Mouse (Mus musculus) intestine, postnatal 0 days (tissue): Measurements from ENCODE around the gene C6. TPM values are rescaled to one million over a fixed set of nuclear protein-coding genes. Genes with fewer than 3 reads are reported as not detected.

Experiments used
- ATAC-seq: fragments of 200-750 bp; cut with Nextera tagmentation; 2 replicates; pipeline ENCODE4 v1.8.0; 2017; ENCODE audit warnings: mild to moderate bottlenecking, moderate TSS enrichment, moderate library complexity
- H3K27ac ChIP-seq: fragments of 300-500 bp; sonication (generic); 2 replicates; pipeline ENCODE4 v1.5.1; 2014; ENCODE audit warnings: mild to moderate bottlenecking, low read depth, low read length, moderate library complexity
- H3K27me3 ChIP-seq: fragments of 300-500 bp; sonication (generic); replicated peaks from 2 replicates; pipeline ENCODE4 v1.6.1; 2014; ENCODE audit warnings: low read length, mixed read lengths; ENCODE audit not compliant: control insufficient read depth, insufficient read depth
- H3K36me3 ChIP-seq: fragments of 300-500 bp; sonication (generic); 2 replicates; pipeline ENCODE4 v1.6.1; 2014; ENCODE audit warnings: mild to moderate bottlenecking, moderate library complexity; ENCODE audit not compliant: control insufficient read depth, insufficient read depth
- H3K4me1 ChIP-seq: fragments of 300-500 bp; sonication (generic); replicated peaks from 2 replicates; pipeline ENCODE4 v1.6.1; 2014; ENCODE audit warnings: antibody characterized with exemption, low read length, mixed read lengths; ENCODE audit not compliant: control insufficient read depth, insufficient read depth
- H3K4me2 ChIP-seq: fragments of 300-500 bp; sonication (generic); replicated peaks from 2 replicates; pipeline ENCODE4 v1.6.1; 2014; ENCODE audit warnings: low read depth, mild to moderate bottlenecking, moderate library complexity
- H3K4me3 ChIP-seq: fragments of 300-500 bp; sonication (generic); 2 replicates; pipeline ENCODE4 v1.5.1; 2014; ENCODE audit warnings: low read depth, low read length
- H3K9ac ChIP-seq: fragments of 300-500 bp; sonication (generic); 2 replicates; pipeline ENCODE4 v1.6.1; 2014; ENCODE audit warnings: mild to moderate bottlenecking, low read depth, low read length
- H3K9me3 ChIP-seq: fragments of 300-500 bp; sonication (generic); 2 replicates; pipeline ENCODE4 v1.6.1; 2016; ENCODE audit warnings: mixed run types; ENCODE audit not compliant: control insufficient read depth
- CTCF ChIP-seq: sonication (generic); IDR thresholded peaks from 2 replicates; pipeline ENCODE4 v1.5.1; 2016; ENCODE audit warnings: low read depth, mild to moderate bottlenecking, control low read depth, antibody characterized with exemption, moderate library complexity
- WGBS: fragments of 180-500 bp; shearing (Covaris S2); extraction: QIAGEN DNeasy Blood & Tissue Kit; methylation state at CpG from one replicate; pipeline ENCODE4 v1.1.7; 2014; 5-methylcytosine and 5-hydroxymethylcytosine counted together
- polyA plus RNA-seq: library from polyadenylated mRNA; unstranded; fragments of >200 nt; fragmentation: Nextera tagmentation; extraction: Ambion mirVana; gene quantifications from 2 replicates; pipeline ENCODE4 v1.2.1, GENCODE M21; 2015

Gene C6
- polyA plus RNA-seq, 1 experiment from 2014 or later: 1.1 TPM

GRCm38 (mm10) chr15:4796861-4797260 lies 69.9 kb downstream of the C6 start:
- Histone ChIP-seq H3K4me3 (no peak overlapping the region), H3K27me3 (no peaks in the 10 kb centered on the region), H3K4me2 (no peak overlapping the region), H3K9me3 (no peaks in the 10 kb centered on the region), H3K9ac (no peak overlapping the region), H3K4me1 (no peaks in the 10 kb centered on the region), H3K27ac (no peak overlapping the region), H3K36me3 (no peaks in the 10 kb centered on the region)
- ATAC-seq: no peak
- no peak for TF ChIP-seq CTCF
- 46% methylated on average over 4 of the region's 4 CpGs for WGBS

- H3K4me2 ChIP-seq: no peak overlapping the region
- no peaks in the 10 kb centered on the region for H3K9me3 ChIP-seq
- no peaks in the 10 kb centered on the region for H3K4me1 ChIP-seq
- WGBS: 71% methylated on average over 2 of the region's 2 CpGs
- H3K36me3 ChIP-seq: no peaks in the 10 kb centered on the region
- TF ChIP-seq CTCF: no peak
- no peak overlapping the region for H3K4me3 ChIP-seq
- H3K27me3 ChIP-seq: no peaks in the 10 kb centered on the region
- ATAC-seq: no peak
- H3K27ac ChIP-seq: no peak overlapping the region
- no peak overlapping the region for H3K9ac ChIP-seq
Observed at GRCm38 (mm10) chr15:4804256-4804655, 77.3 kb downstream of the C6 start.

GRCm38 (mm10) chr15:4808131-4808530 lies 81.2 kb downstream of the C6 start:
- 68% methylated on average over 5 of the region's 5 CpGs for WGBS
- no peaks in the 10 kb centered on the region for H3K4me1 ChIP-seq
- H3K36me3 ChIP-seq: no peaks in the 10 kb centered on the region
- TF ChIP-seq CTCF: no peak
- no peak overlapping the region for H3K9ac ChIP-seq
- no peaks in the 10 kb centered on the region for H3K9me3 ChIP-seq
- H3K4me2 ChIP-seq: no peak overlapping the region
- no peak for ATAC-seq
- no peak overlapping the region for H3K27ac ChIP-seq
- H3K27me3 ChIP-seq: no peaks in the 10 kb centered on the region
- H3K4me3 ChIP-seq: no peak overlapping the region

- Histone ChIP-seq H3K27me3 (no peaks in the 10 kb centered on the region), H3K9ac (no peak overlapping the region), H3K4me2 (no peak overlapping the region), H3K9me3 (no peaks in the 10 kb centered on the region), H3K4me1 (no peaks in the 10 kb centered on the region), H3K27ac (no peak overlapping the region), H3K4me3 (no peak overlapping the region), H3K36me3 (no peaks in the 10 kb centered on the region)
- no peak for TF ChIP-seq CTCF
- ATAC-seq: no peak
- WGBS: 81% methylated on average over 5 of the region's 5 CpGs
Observed at GRCm38 (mm10) chr15:4814976-4815375, 88.0 kb downstream of the C6 start.

- H3K9ac ChIP-seq: no peak overlapping the region
- WGBS: 82% methylated on average over 2 of the region's 2 CpGs
- ATAC-seq: no peak
- no peaks in the 10 kb centered on the region for H3K9me3 ChIP-seq
- no peaks in the 10 kb centered on the region for H3K27me3 ChIP-seq
- no peak overlapping the region for H3K4me3 ChIP-seq
- H3K4me2 ChIP-seq: no peak overlapping the region
- no peak overlapping the region for H3K27ac ChIP-seq
- H3K4me1 ChIP-seq: no peaks in the 10 kb centered on the region
- TF ChIP-seq CTCF: no peak
- no peaks in the 10 kb centered on the region for H3K36me3 ChIP-seq
Observed at GRCm38 (mm10) chr15:4815711-4816110, 88.7 kb downstream of the C6 start.

GRCm38 (mm10) chr15:4816752-4817493 lies 89.9 kb downstream of the C6 start:
- Histone ChIP-seq H3K9ac (no peak overlapping the region), H3K36me3 (no peaks in the 10 kb centered on the region), H3K27ac (no peak overlapping the region; the same call in 1 of the 2 replicates), H3K4me2 (peak overlapping the region; percentile 30; the same call in 1 of the 2 replicates), H3K4me1 (no peaks in the 10 kb centered on the region), H3K27me3 (no peaks in the 10 kb centered on the region), H3K4me3 (peak overlapping the region; percentile 0; the same call in 1 of the 2 replicates), H3K9me3 (no peaks in the 10 kb centered on the region)
- ATAC-seq: no peak
- TF ChIP-seq CTCF: no peak
- 72% methylated on average over 10 of the region's 10 CpGs for WGBS

- Histone ChIP-seq H3K4me3 (no peak overlapping the region), H3K27me3 (no peaks in the 10 kb centered on the region), H3K36me3 (no peaks in the 10 kb centered on the region), H3K27ac (no peak overlapping the region), H3K9me3 (no peaks in the 10 kb centered on the region), H3K4me2 (no peak overlapping the region), H3K4me1 (no peaks in the 10 kb centered on the region), H3K9ac (no peak overlapping the region)
- ATAC-seq: no peak
- WGBS: 57% methylated on average over 3 of the region's 3 CpGs
- no peak for TF ChIP-seq CTCF
Observed at GRCm38 (mm10) chr15:4818437-4818836, 91.5 kb downstream of the C6 start.
